Comparison of ENCODE assay signal across 22 mouse cellular contexts in genomic region chr8:72006763-72007162, GRCm38 (mm10). TPM values are rescaled to one million over a fixed set of nuclear protein-coding genes. Genes with fewer than 3 reads are reported as not detected.
"Had no signal": no experiment of that assay in that cellular context is flagged by ENCODE, and none has a peak within 500 bp of the region (broad histone marks: within the 10 kb centered on the region; RNA-seq: fewer than 3 reads in every experiment).

No protein-coding gene starts in this region.

- DNase-seq: cerebellum, adult 2 months; cerebellum, adult 8-10 months; cerebellum, adult 9-10 months; cerebellum, adult 9-11 months; cerebellum, postnatal 10 days; cerebellum, postnatal 14 days; cerebellum, postnatal 25 days; cerebellum, postnatal 36 days; embryo, embryonic 11 days; forebrain, postnatal 0 days; gastrocnemius, adult 2 months; gastrocnemius, postnatal 10 days; gastrocnemius, postnatal 14 days; gastrocnemius, postnatal 25 days; gastrocnemius, postnatal 36 days; heart, adult 2 months had no signal

RNA-seq across cellular contexts. Expression of gene Cyp4f18, which starts 2.7 kb away (rescaled TPM):
- total RNA-seq: forebrain, postnatal 0 days had no signal

RNA-seq across cellular contexts. Expression of gene Olfr372, which starts 34.3 kb away (rescaled TPM):
- total RNA-seq: common myeloid progenitor, adult 5-6 weeks; forebrain, postnatal 0 days; gastrocnemius, adult 18-20 months; gastrocnemius, adult 2 months; gastrocnemius, adult 8-10 months; gastrocnemius, postnatal 10 days; gastrocnemius, postnatal 14 days; gastrocnemius, postnatal 25 days; gastrocnemius, postnatal 36 days; gastrocnemius, postnatal 4 days; granulocyte monocyte progenitor cell, adult 5-6 weeks; heart, adult 2 months; heart, adult 8-10 months had no signal
